Mouse (Mus musculus) kidney, embryonic 14.5 days (tissue): ENCODE results near the gene Rnf217. TPM values are rescaled to one million over a fixed set of nuclear protein-coding genes. Genes with fewer than 3 reads are reported as not detected.

Experiments used
- ATAC-seq: fragments of 200-750 bp; cut with Nextera tagmentation; 2 replicates; pipeline ENCODE4 v1.8.0; 2017; ENCODE audit warnings: moderate number of reproducible peaks, mild to moderate bottlenecking, moderate TSS enrichment, moderate library complexity; ENCODE audit not compliant: low FRiP score, low TSS enrichment
- H3K27ac ChIP-seq: fragments of 300-500 bp; sonication (generic); 2 replicates; pipeline ENCODE4 v1.5.1; 2014; ENCODE audit warnings: low read depth, mild to moderate bottlenecking, low read length, moderate library complexity, mixed read lengths
- H3K27me3 ChIP-seq: fragments of 300-500 bp; sonication (generic); 2 replicates; pipeline ENCODE4 v1.6.1; 2014; ENCODE audit warnings: mild to moderate bottlenecking, low read length; ENCODE audit not compliant: control insufficient read depth, insufficient read depth
- H3K36me3 ChIP-seq: fragments of 300-500 bp; sonication (generic); 2 replicates; pipeline ENCODE4 v1.6.1; 2014; ENCODE audit warnings: low read length, mixed read lengths; ENCODE audit not compliant: control insufficient read depth, insufficient read depth
- H3K4me1 ChIP-seq: fragments of 300-500 bp; sonication (generic); 2 replicates; pipeline ENCODE4 v1.6.1; 2014; ENCODE audit warnings: low read length, mixed read lengths; ENCODE audit not compliant: control insufficient read depth, insufficient read depth
- H3K4me2 ChIP-seq: fragments of 300-500 bp; sonication (generic); replicated peaks from 2 replicates; pipeline ENCODE4 v1.6.1; 2014; ENCODE audit warnings: low read depth, mild to moderate bottlenecking, low read length
- H3K4me3 ChIP-seq: fragments of 300-500 bp; sonication (generic); 2 replicates; pipeline ENCODE4 v1.5.1; 2014; ENCODE audit warnings: mild to moderate bottlenecking, low read length
- H3K9ac ChIP-seq: fragments of 300-500 bp; sonication (generic); 2 replicates; pipeline ENCODE4 v1.6.1; 2014; ENCODE audit warnings: low read depth, mild to moderate bottlenecking, low read length, moderate library complexity
- H3K9me3 ChIP-seq: fragments of 300-500 bp; sonication (generic); 2 replicates; pipeline ENCODE4 v1.6.1; 2016; ENCODE audit warnings: low read length; ENCODE audit not compliant: control insufficient read depth
- WGBS: fragments of 180-500 bp; shearing (Covaris S2); extraction: QIAGEN DNeasy Blood & Tissue Kit; methylation state at CpG from one replicate; pipeline ENCODE4 v1.1.7; 2014; 5-methylcytosine and 5-hydroxymethylcytosine counted together
- polyA plus RNA-seq: library from polyadenylated mRNA; unstranded; fragments of >200 nt; fragmentation: Nextera tagmentation; extraction: Ambion mirVana; gene quantifications from 2 replicates; pipeline ENCODE4 v1.2.1, GENCODE M21; 2014

Rnf217 gene
- polyA plus RNA-seq, 1 experiment from 2014 or later: 2.5 TPM

- 85% methylated on average over 4 of the region's 4 CpGs for WGBS
- no peak overlapping the region for H3K27ac ChIP-seq
- no peaks in the 10 kb centered on the region for H3K36me3 ChIP-seq
- no peak overlapping the region for H3K4me3 ChIP-seq
- no peaks in the 10 kb centered on the region for H3K27me3 ChIP-seq
- H3K9ac ChIP-seq: no peak overlapping the region
- H3K9me3 ChIP-seq: no peaks in the 10 kb centered on the region; the same call in 1 of the 2 replicates
- no peaks in the 10 kb centered on the region for H3K4me1 ChIP-seq
- no peak for ATAC-seq
- H3K4me2 ChIP-seq: no peak overlapping the region
These were observed 28.3 kb downstream of the Rnf217 start for GRCm38 (mm10) chr10:31580722-31581121.

- no peaks in the 10 kb centered on the region for H3K36me3 ChIP-seq
- H3K4me1 ChIP-seq: no peaks in the 10 kb centered on the region
- H3K9ac ChIP-seq: no peak overlapping the region
- H3K27me3 ChIP-seq: no peaks in the 10 kb centered on the region
- 92% methylated on average over 1 of the region's 1 CpGs for WGBS
- H3K4me3 ChIP-seq: no peak overlapping the region
- no peak overlapping the region for H3K4me2 ChIP-seq
- ATAC-seq: no peak
- no peaks in the 10 kb centered on the region; the same call in 1 of the 2 replicates for H3K9me3 ChIP-seq
- no peak overlapping the region for H3K27ac ChIP-seq
These were observed 28.9 kb downstream of the Rnf217 start for GRCm38 (mm10) chr10:31580073-31580472.

- H3K4me2 ChIP-seq: no peak overlapping the region
- no peak overlapping the region for H3K9ac ChIP-seq
- 90% methylated on average over 4 of the region's 4 CpGs for WGBS
- no peaks in the 10 kb centered on the region for H3K36me3 ChIP-seq
- no peak overlapping the region for H3K4me3 ChIP-seq
- no peak overlapping the region for H3K27ac ChIP-seq
- no peaks in the 10 kb centered on the region for H3K9me3 ChIP-seq
- H3K27me3 ChIP-seq: no peaks in the 10 kb centered on the region
- no peak for ATAC-seq
- H3K4me1 ChIP-seq: no peaks in the 10 kb centered on the region
These were observed 35.7 kb downstream of the Rnf217 start for GRCm38 (mm10) chr10:31573267-31573666.

- no peak overlapping the region for H3K4me3 ChIP-seq
- H3K4me2 ChIP-seq: no peak overlapping the region
- no peaks in the 10 kb centered on the region for H3K27me3 ChIP-seq
- H3K27ac ChIP-seq: no peak overlapping the region
- H3K4me1 ChIP-seq: no peaks in the 10 kb centered on the region
- WGBS: 93% methylated on average over 2 of the region's 2 CpGs
- H3K36me3 ChIP-seq: no peaks in the 10 kb centered on the region
- H3K9me3 ChIP-seq: no peaks in the 10 kb centered on the region
- no peak overlapping the region for H3K9ac ChIP-seq
- ATAC-seq: no peak
These were observed 51.7 kb downstream of the Rnf217 start for GRCm38 (mm10) chr10:31557311-31557710.

- Histone ChIP-seq H3K9me3 (no peaks in the 10 kb centered on the region), H3K9ac (no peak overlapping the region), H3K36me3 (no peaks in the 10 kb centered on the region), H3K4me1 (no peaks in the 10 kb centered on the region), H3K4me3 (no peak overlapping the region), H3K27ac (no peak overlapping the region), H3K27me3 (no peaks in the 10 kb centered on the region), H3K4me2 (no peak overlapping the region)
- WGBS: 80% methylated on average over 6 of the region's 6 CpGs
- ATAC-seq: no peak
These were observed 53.5 kb downstream of the Rnf217 start for GRCm38 (mm10) chr10:31555433-31555960.

- Histone ChIP-seq H3K4me1 (no peaks in the 10 kb centered on the region), H3K36me3 (no peaks in the 10 kb centered on the region)
- 94% methylated on average over 4 of the region's 4 CpGs for WGBS
These were observed 55.7 kb downstream of the Rnf217 start for GRCm38 (mm10) chr10:31553302-31553701.

GRCm38 (mm10) chr10:31551850-31552249 lies 57.1 kb downstream of the Rnf217 start:
- Histone ChIP-seq H3K27ac (no peak overlapping the region), H3K4me1 (no peaks in the 10 kb centered on the region), H3K9ac (no peak overlapping the region), H3K9me3 (no peaks in the 10 kb centered on the region), H3K36me3 (no peaks in the 10 kb centered on the region), H3K4me3 (no peak overlapping the region), H3K4me2 (no peak overlapping the region), H3K27me3 (no peaks in the 10 kb centered on the region)
- ATAC-seq: no peak
- 69% methylated on average over 7 of the region's 7 CpGs for WGBS

More at GRCm38 (mm10) chr10:31553302-31553701, 55.7 kb downstream of the Rnf217 start:
- Histone ChIP-seq H3K4me3 (no peak overlapping the region), H3K9ac (no peak overlapping the region), H3K27me3 (no peaks in the 10 kb centered on the region), H3K4me2 (no peak overlapping the region), H3K9me3 (no peaks in the 10 kb centered on the region), H3K27ac (no peak overlapping the region)
- ATAC-seq: no peak

GRCm38 (mm10) chr10:31551362-31551761 lies 57.6 kb downstream of the Rnf217 start:
- H3K9ac ChIP-seq: no peak overlapping the region
- no peaks in the 10 kb centered on the region for H3K9me3 ChIP-seq
- 47% methylated on average over 1 of the region's 1 CpGs for WGBS
- no peaks in the 10 kb centered on the region for H3K27me3 ChIP-seq
- no peaks in the 10 kb centered on the region for H3K4me1 ChIP-seq
- no peak overlapping the region for H3K27ac ChIP-seq
- no peak for ATAC-seq
- H3K4me2 ChIP-seq: no peak overlapping the region
- no peak overlapping the region for H3K4me3 ChIP-seq
- H3K36me3 ChIP-seq: no peaks in the 10 kb centered on the region

- H3K9me3 ChIP-seq: no peaks in the 10 kb centered on the region
- H3K4me2 ChIP-seq: no peak overlapping the region
- WGBS: 46% methylated on average over 2 of the region's 2 CpGs
- H3K36me3 ChIP-seq: no peaks in the 10 kb centered on the region
- no peak overlapping the region for H3K27ac ChIP-seq
- H3K27me3 ChIP-seq: no peaks in the 10 kb centered on the region
- no peak for ATAC-seq
- H3K4me1 ChIP-seq: no peaks in the 10 kb centered on the region
- H3K4me3 ChIP-seq: no peak overlapping the region
- H3K9ac ChIP-seq: no peak overlapping the region
These were observed 61.8 kb downstream of the Rnf217 start for GRCm38 (mm10) chr10:31547156-31547555.
